Mouse (Mus musculus): ENCODE data around the gene Rnf227.

GRCm38 (mm10) chr11:69368356-69369214, 28.3 kb downstream of the Rnf227 start:
- TF ChIP-seq CTCF (IDR thresholded peaks at IDR 0.05; ENCODE audit: extremely low read depth, insufficient read length, insufficient replicate concordance, low read depth, low read length) (no peak), POLR2A (IDR thresholded peaks at IDR 0.05; ENCODE audit: low read depth, low read length) (0 out of 2 replicates have a peak, but pooled peaks have one; percentile 8)

Data from small intestine, adult 2 months (tissue).